Mouse (Mus musculus): ENCODE measurements around the gene Gtpbp2.
A peak's percentile ranks its signal among the peaks of the same experiment; 100 is the strongest.

Gtpbp2 gene

GRCm38 (mm10) chr17:46152847-46153782 lies 7.7 kb upstream of the Gtpbp2 start, which contains the start of gene Mad2l1bp:
TSS of gene Mad2l1bp (minus strand) at chr17:46153553.
- DNase-seq (ENCODE audit: low read depth): peak; percentile 71

GRCm38 (mm10) chr17:46154336-46154735 lies 6.5 kb upstream of the Gtpbp2 start:
- DNase-seq (ENCODE audit: low read depth): no peak

GRCm38 (mm10) chr17:46156680-46157079 lies 4.2 kb upstream of the Gtpbp2 start:
- no peak for DNase-seq (ENCODE audit: low read depth)

- no peak for DNase-seq (ENCODE audit: low read depth)
Measured at GRCm38 (mm10) chr17:46157131-46157530, 3.7 kb upstream of the Gtpbp2 start.

- no peak for DNase-seq (ENCODE audit: low read depth)
Measured at GRCm38 (mm10) chr17:46159236-46159635, 1.6 kb upstream of the Gtpbp2 start.

- peak; percentile 83 for DNase-seq (ENCODE audit: low read depth)
Measured at GRCm38 (mm10) chr17:46160090-46160662, 656 bp upstream of the Gtpbp2 start.

GRCm38 (mm10) chr17:46161179-46161578 lies 347 bp downstream of the Gtpbp2 start:
- no peak for DNase-seq (ENCODE audit: low read depth)

GRCm38 (mm10) chr17:46161710-46162109 lies 878 bp downstream of the Gtpbp2 start:
- no peak for DNase-seq (ENCODE audit: low read depth)

GRCm38 (mm10) chr17:46162551-46162950 lies 1.7 kb downstream of the Gtpbp2 start:
- no peak for DNase-seq (ENCODE audit: low read depth)

- DNase-seq (ENCODE audit: low read depth): no peak
Measured at GRCm38 (mm10) chr17:46162951-46163421, 2.2 kb downstream of the Gtpbp2 start.

GRCm38 (mm10) chr17:46164301-46164700 lies 3.5 kb downstream of the Gtpbp2 start:
- DNase-seq (ENCODE audit: low read depth): no peak

- DNase-seq (ENCODE audit: low read depth): no peak
Measured at GRCm38 (mm10) chr17:46164791-46165190, 4.0 kb downstream of the Gtpbp2 start.

GRCm38 (mm10) chr17:46165460-46165859 lies 4.6 kb downstream of the Gtpbp2 start:
- DNase-seq (ENCODE audit: low read depth): no peak

GRCm38 (mm10) chr17:46166270-46166669 lies 5.4 kb downstream of the Gtpbp2 start:
- no peak for DNase-seq (ENCODE audit: low read depth)

GRCm38 (mm10) chr17:46167014-46167413 lies 6.2 kb downstream of the Gtpbp2 start:
- DNase-seq (ENCODE audit: low read depth): no peak

- DNase-seq (ENCODE audit: low read depth): no peak
Measured at GRCm38 (mm10) chr17:46168318-46168717, 7.5 kb downstream of the Gtpbp2 start.

GRCm38 (mm10) chr17:46168768-46169167 lies 7.9 kb downstream of the Gtpbp2 start:
- no peak for DNase-seq (ENCODE audit: low read depth)

GRCm38 (mm10) chr17:46170538-46170937 lies 9.7 kb downstream of the Gtpbp2 start:
- no peak for DNase-seq (ENCODE audit: low read depth)

- no peak for DNase-seq (ENCODE audit: low read depth)
Measured at GRCm38 (mm10) chr17:46182273-46182672, 21.4 kb downstream of the Gtpbp2 start.

- DNase-seq (ENCODE audit: low read depth): no peak
Measured at GRCm38 (mm10) chr17:46188829-46189228, 28.0 kb downstream of the Gtpbp2 start.

GRCm38 (mm10) chr17:46201151-46201550 lies 40.3 kb downstream of the Gtpbp2 start:
- no peak for DNase-seq (ENCODE audit: low read depth)

GRCm38 (mm10) chr17:46202421-46203071 lies 41.7 kb downstream of the Gtpbp2 start, which contains the start of the genes Polh and Xpo5:
TSS of gene Polh (minus strand) at chr17:46202645.
TSS of gene Xpo5 (plus strand) at chr17:46202782.
- DNase-seq (ENCODE audit: low read depth): peak; percentile 87

Measured in fibroblast of lung, adult 2 months (primary cell).